Mouse (Mus musculus): Measurements from ENCODE around the gene Rbm25. TPM values are rescaled to one million over a fixed set of nuclear protein-coding genes. Genes with fewer than 3 reads are reported as not detected.
"Not testable (repeated sequence)": the region's sequence is repeated elsewhere in the genome, so short reads cannot be mapped to it uniquely, and the experiment has no call there.

Gene Rbm25
- polyA plus RNA-seq (2014; fragmentation: Nextera tagmentation; extraction: Ambion mirVana): 167 and 184 TPM in 2 replicates

DNA sequence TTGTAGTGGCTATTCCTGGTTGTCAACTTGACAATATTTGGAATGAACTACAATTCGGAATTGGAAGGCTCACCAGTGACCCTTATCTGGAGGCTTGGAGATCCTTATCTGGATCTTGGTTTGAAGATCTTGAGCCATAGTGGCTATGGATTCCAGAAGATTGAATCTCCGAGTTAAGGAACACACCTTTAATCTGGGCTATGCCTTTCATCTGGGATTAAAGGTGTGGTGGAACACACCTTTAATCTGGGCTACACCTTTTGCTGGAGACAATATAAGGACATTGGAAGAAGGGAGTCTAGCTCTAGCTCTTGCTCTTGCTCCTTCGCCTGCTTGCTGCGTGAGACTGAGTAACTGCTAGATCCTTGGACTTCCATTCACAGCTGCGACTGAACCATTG lies at the start of gene Rbm25:
Gene Rbm25 (plus strand): TSS at position 301 of the 400 bp plus-strand sequence.
- H3K27ac ChIP-seq (ENCODE audit: low read depth, low read length): peak within 1 kb of the TSS; percentile 95
- H3K4me2 ChIP-seq: peak within 1 kb of the TSS; percentile 71
- H3K4me1 ChIP-seq (ENCODE audit: control insufficient read depth, insufficient read depth, low read length); ATAC-seq (replicated peaks; ENCODE audit: insufficient number of reproducible peaks, low FRiP score, low TSS enrichment); H3K9me3 ChIP-seq (replicated peaks; ENCODE audit: control insufficient read depth, low read length); H3K36me3 ChIP-seq (ENCODE audit: control insufficient read depth, insufficient read depth, low read length); H3K27me3 ChIP-seq (ENCODE audit: control insufficient read depth, insufficient read depth, low read length): not testable (repeated sequence)
- peak within 1 kb of the TSS; percentile 92 for H3K9ac ChIP-seq (ENCODE audit: low read depth, low read length)
- no CpG with 5 or more reads among the region's 5 CpGs for WGBS (ENCODE audit: insufficient replicate concordance)
- H3K4me3 ChIP-seq (ENCODE audit: low read depth, low read length): peak within 1 kb of the TSS; percentile 60

DNA sequence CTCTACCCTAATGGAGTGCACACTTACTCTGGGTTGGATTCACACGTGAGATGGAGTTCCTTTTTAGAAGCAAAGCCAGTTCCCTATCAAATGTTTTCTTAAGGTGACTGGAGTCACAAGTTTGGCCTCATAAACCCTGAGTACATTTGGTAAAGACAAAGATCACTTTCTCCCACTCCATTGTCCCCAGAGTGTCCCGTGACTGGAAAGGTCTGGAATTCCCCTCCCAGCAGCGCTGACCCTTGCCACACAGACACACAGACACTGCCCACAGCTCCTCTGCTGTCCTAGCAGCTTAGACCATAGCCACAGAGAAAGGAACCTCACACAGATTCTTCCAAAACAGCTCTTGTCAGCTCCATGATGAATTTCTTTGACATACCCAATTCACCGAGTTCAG lies 48.9 kb upstream of the Rbm25 start:
- H3K27me3 ChIP-seq (ENCODE audit: control insufficient read depth, insufficient read depth, low read length): no peaks in the 10 kb centered on the region
- no peak overlapping the region for H3K27ac ChIP-seq (ENCODE audit: low read depth, low read length)
- H3K36me3 ChIP-seq (ENCODE audit: control insufficient read depth, insufficient read depth, low read length): peaks cover 3% of the 10 kb centered on the region
- no peak overlapping the region for H3K4me2 ChIP-seq
- no peak overlapping the region for H3K4me3 ChIP-seq (ENCODE audit: low read depth, low read length)
- WGBS (ENCODE audit: insufficient replicate concordance): 70% methylated on average over 4 of the region's 4 CpGs
- H3K4me1 ChIP-seq (ENCODE audit: control insufficient read depth, insufficient read depth, low read length): peaks cover 21% of the 10 kb centered on the region
- H3K9ac ChIP-seq (ENCODE audit: low read depth, low read length): no peak overlapping the region
- H3K9me3 ChIP-seq (replicated peaks; ENCODE audit: control insufficient read depth, low read length): no peaks in the 10 kb centered on the region
- no peak for ATAC-seq (replicated peaks; ENCODE audit: insufficient number of reproducible peaks, low FRiP score, low TSS enrichment)

DNA sequence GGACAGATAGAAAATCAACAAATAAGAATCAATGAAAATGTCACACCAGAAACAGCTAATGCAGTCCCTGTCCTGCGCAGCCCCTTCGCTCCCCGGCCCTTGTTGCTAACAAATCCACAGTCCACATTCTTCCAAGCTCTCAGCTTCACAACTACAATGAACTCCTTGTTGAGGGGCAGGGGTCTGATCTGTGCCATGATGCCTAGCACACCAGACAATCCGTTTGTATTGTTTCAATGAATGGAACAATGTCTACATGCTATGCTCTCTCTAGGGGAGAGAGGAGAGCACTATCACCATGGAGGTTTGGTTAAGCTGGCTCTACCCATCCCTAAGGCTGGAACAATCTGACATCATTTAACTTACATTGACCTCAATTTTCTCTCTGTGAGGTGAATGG lies 48.3 kb upstream of the Rbm25 start:
- Histone ChIP-seq H3K27ac (ENCODE audit: low read depth, low read length) (no peak overlapping the region), H3K36me3 (ENCODE audit: control insufficient read depth, insufficient read depth, low read length) (peaks cover 3% of the 10 kb centered on the region), H3K4me2 (no peak overlapping the region), H3K27me3 (ENCODE audit: control insufficient read depth, insufficient read depth, low read length) (no peaks in the 10 kb centered on the region), H3K9me3 (replicated peaks; ENCODE audit: control insufficient read depth, low read length) (no peaks in the 10 kb centered on the region), H3K4me3 (ENCODE audit: low read depth, low read length) (no peak overlapping the region), H3K9ac (ENCODE audit: low read depth, low read length) (no peak overlapping the region), H3K4me1 (ENCODE audit: control insufficient read depth, insufficient read depth, low read length) (peaks cover 21% of the 10 kb centered on the region)
- ATAC-seq (replicated peaks; ENCODE audit: insufficient number of reproducible peaks, low FRiP score, low TSS enrichment): no peak
- 81% methylated on average over 4 of the region's 4 CpGs for WGBS (ENCODE audit: insufficient replicate concordance)

DNA sequence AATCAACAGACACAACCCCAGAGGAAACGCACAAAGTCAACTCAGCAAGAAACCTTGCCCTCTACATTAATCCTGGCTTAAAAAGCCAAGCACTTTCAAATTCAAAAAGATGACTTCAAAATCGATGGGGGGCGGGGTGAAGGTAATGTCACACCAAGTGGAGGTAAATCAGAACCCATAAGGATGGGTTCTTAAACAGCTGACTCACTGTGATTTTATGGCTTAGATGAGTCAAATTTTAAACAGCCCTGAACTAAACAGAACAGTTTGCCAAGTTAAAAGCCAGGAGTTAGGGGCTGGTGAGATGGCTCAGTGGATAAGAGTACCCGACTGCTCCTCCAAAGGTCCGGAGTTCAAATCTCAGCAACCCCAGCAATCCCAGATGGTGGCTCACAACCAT lies 44.4 kb upstream of the Rbm25 start:
- Histone ChIP-seq H3K9me3 (replicated peaks; ENCODE audit: control insufficient read depth, low read length) (no peaks in the 10 kb centered on the region), H3K4me1 (ENCODE audit: control insufficient read depth, insufficient read depth, low read length) (no peaks in the 10 kb centered on the region), H3K4me2 (no peak overlapping the region), H3K27me3 (ENCODE audit: control insufficient read depth, insufficient read depth, low read length) (no peaks in the 10 kb centered on the region), H3K4me3 (ENCODE audit: low read depth, low read length) (no peak overlapping the region), H3K36me3 (ENCODE audit: control insufficient read depth, insufficient read depth, low read length) (peaks cover 6% of the 10 kb centered on the region), H3K9ac (ENCODE audit: low read depth, low read length) (no peak overlapping the region), H3K27ac (ENCODE audit: low read depth, low read length) (no peak overlapping the region)
- WGBS (ENCODE audit: insufficient replicate concordance): 85% methylated on average over 5 of the region's 5 CpGs
- no peak for ATAC-seq (replicated peaks; ENCODE audit: insufficient number of reproducible peaks, low FRiP score, low TSS enrichment)

DNA sequence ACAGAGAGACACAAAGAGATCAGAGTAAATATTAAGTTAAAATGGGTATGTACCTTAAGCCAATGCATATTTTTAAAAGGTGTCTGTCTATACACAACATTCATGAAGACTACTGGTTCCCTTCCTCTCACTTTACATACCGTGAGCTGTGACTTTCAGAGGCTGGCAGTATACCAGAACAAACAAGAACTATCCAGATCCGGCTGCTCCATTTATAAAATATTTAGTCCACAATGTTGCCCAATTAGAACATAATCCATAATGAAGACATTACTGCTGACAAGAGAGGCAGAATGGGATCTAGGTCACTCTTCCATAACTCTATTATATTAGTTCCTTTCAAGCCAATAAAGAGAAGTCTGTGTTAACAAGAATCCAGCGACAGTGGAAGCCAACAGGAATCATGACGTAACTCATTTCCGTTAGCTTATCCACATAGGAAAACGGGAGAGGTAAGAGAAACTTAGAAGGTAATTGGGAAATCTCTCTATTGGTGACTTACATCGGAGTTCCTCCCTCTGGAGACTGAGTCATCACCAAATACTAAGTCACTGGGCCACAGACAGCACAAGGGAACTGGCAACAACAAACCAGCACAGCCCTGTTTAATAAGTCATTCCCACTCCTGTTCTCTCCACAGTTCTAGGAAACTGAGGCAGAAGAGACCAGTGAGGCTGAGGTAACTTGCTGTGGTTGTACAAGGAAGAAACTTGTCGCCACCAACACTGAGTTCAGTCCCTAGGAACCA lies 39.1 kb upstream of the Rbm25 start:
- H3K4me2 ChIP-seq: no peak overlapping the region
- no peak for ATAC-seq (replicated peaks; ENCODE audit: insufficient number of reproducible peaks, low FRiP score, low TSS enrichment)
- peaks cover 15% of the 10 kb centered on the region for H3K36me3 ChIP-seq (ENCODE audit: control insufficient read depth, insufficient read depth, low read length)
- H3K27ac ChIP-seq (ENCODE audit: low read depth, low read length): no peak overlapping the region
- no peak overlapping the region for H3K4me3 ChIP-seq (ENCODE audit: low read depth, low read length)
- H3K9me3 ChIP-seq (replicated peaks; ENCODE audit: control insufficient read depth, low read length): no peaks in the 10 kb centered on the region
- no peak overlapping the region for H3K9ac ChIP-seq (ENCODE audit: low read depth, low read length)
- peaks cover 14% of the 10 kb centered on the region; the same call in 1 of the 2 replicates for H3K4me1 ChIP-seq (ENCODE audit: control insufficient read depth, insufficient read depth, low read length)
- 85% methylated on average over 8 of the region's 8 CpGs for WGBS (ENCODE audit: insufficient replicate concordance)
- no peaks in the 10 kb centered on the region for H3K27me3 ChIP-seq (ENCODE audit: control insufficient read depth, insufficient read depth, low read length)

DNA sequence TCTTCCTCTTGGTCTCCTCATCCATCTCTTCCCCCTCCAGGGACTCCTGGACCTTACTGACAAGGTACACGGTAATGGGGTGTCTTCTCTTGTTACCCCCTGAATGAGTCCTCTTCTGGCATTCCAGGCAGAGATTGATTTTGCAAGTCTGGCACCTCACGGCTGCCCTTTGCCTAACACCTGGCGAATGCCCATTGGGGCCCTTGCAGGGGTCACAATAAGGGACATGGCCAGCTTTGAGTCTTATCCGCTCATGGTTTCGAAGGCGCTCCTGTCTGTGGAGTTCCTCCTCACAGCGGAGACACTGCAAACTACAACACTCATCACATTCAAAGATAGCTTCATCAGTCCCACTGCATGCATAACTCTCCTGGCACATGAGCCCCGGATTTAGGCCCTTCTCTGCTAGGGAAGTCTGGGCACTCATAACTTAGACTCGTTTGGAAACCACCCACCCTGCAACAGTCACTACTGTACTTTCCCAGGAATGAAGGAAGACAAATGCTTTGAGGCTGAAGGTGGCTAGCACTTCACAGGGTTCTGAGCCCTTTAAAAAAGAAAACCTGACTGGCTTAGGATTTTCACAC lies 36.5 kb upstream of the Rbm25 start:
- no peak overlapping the region for H3K4me2 ChIP-seq
- no peak for ATAC-seq (replicated peaks; ENCODE audit: insufficient number of reproducible peaks, low FRiP score, low TSS enrichment)
- H3K27ac ChIP-seq (ENCODE audit: low read depth, low read length): no peak overlapping the region
- H3K36me3 ChIP-seq (ENCODE audit: control insufficient read depth, insufficient read depth, low read length): peaks cover 15% of the 10 kb centered on the region
- H3K27me3 ChIP-seq (ENCODE audit: control insufficient read depth, insufficient read depth, low read length): no peaks in the 10 kb centered on the region
- 80% methylated on average over 9 of the region's 9 CpGs for WGBS (ENCODE audit: insufficient replicate concordance)
- H3K4me3 ChIP-seq (ENCODE audit: low read depth, low read length): no peak overlapping the region
- peaks cover 14% of the 10 kb centered on the region; the same call in 1 of the 2 replicates for H3K4me1 ChIP-seq (ENCODE audit: control insufficient read depth, insufficient read depth, low read length)
- no peak overlapping the region for H3K9ac ChIP-seq (ENCODE audit: low read depth, low read length)
- no peaks in the 10 kb centered on the region for H3K9me3 ChIP-seq (replicated peaks; ENCODE audit: control insufficient read depth, low read length)

DNA sequence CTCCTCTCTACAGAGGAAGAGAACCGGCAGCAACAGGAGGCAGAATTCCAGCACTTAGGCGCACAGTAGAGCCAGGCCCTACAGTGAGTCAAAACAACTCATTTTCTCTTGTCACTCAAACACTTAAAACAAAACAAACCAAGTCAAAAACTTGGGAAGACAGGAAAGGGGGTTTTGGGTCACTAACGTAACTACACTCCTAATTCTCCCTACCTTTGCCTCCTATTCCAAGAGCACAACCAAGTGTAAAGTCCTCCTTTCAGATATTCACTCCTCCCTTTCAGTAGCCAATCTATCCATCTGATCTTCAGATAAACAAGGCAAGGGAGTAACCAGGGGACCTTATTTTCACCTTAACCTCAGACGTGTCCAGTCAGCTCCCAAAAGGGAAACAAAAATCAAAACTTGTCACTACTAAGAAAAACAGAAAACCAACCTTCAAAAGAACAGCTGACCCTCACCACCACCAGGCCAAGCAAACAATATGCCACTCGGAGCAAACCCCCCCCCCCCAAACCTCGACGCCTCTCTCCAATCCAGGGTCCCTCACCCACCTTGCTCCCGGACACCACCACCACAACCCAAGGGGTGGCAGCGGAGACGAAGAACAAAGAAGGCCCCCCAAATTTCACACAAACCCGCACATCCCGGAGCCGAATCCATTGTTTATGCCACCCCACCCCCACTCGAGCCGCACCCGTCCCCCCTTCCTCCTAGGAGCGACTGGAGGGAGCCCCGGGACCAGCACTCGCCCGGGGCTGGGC lies 34.7 kb upstream of the Rbm25 start:
- Histone ChIP-seq H3K4me1 (ENCODE audit: control insufficient read depth, insufficient read depth, low read length) (peaks cover 14% of the 10 kb centered on the region; the same call in 1 of the 2 replicates), H3K27me3 (ENCODE audit: control insufficient read depth, insufficient read depth, low read length) (no peaks in the 10 kb centered on the region), H3K27ac (ENCODE audit: low read depth, low read length) (peak overlapping the region; percentile 60), H3K4me3 (ENCODE audit: low read depth, low read length) (peak overlapping the region; percentile 95), H3K9ac (ENCODE audit: low read depth, low read length) (peak overlapping the region; percentile 98), H3K9me3 (replicated peaks; ENCODE audit: control insufficient read depth, low read length) (no peaks in the 10 kb centered on the region), H3K36me3 (ENCODE audit: control insufficient read depth, insufficient read depth, low read length) (peaks cover 14% of the 10 kb centered on the region), H3K4me2 (peak overlapping the region; percentile 84)
- 4% methylated on average over 16 of the region's 20 CpGs for WGBS (ENCODE audit: insufficient replicate concordance)
- ATAC-seq (replicated peaks; ENCODE audit: insufficient number of reproducible peaks, low FRiP score, low TSS enrichment): no peak; the same call in none of the 2 replicates

DNA sequence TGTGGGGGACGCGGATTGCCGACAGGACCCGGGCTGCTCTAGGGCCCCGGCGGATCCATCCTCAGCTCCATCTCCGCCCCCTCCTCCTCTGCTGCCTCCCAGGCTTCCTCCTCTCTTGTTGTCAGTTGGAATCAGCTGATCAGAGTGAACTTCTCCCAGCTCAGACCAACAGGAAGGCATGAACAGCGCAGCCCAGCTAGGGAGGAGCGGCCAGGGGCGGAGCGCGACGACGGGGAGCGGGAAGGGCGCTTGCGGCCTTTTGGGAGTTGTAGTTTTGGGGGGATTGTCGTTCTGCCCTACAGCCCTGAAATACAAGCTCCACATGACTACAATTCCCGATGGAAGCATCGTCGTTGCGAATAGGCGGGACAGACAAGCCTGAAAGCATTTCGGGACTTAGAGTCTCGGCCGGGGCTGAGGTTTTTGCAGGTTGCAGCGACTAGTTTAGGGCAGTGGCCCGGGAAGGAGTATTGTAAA lies 34.0 kb upstream of the Rbm25 start, which contains the start of gene Zfyve1:
Gene Zfyve1 (minus strand): TSS at position 198 of the 477 bp plus-strand sequence.
- H3K27ac ChIP-seq (ENCODE audit: low read depth, low read length): peak within 1 kb of the TSS; percentile 60
- H3K27me3 ChIP-seq (ENCODE audit: control insufficient read depth, insufficient read depth, low read length): no peaks in the 10 kb centered on the region
- 0% methylated on average over 28 of the region's 28 CpGs for WGBS (ENCODE audit: insufficient replicate concordance)

More for the DNA sequence above, 34.0 kb upstream of the Rbm25 start, which contains the start of gene Zfyve1:
- ATAC-seq (replicated peaks; ENCODE audit: insufficient number of reproducible peaks, low FRiP score, low TSS enrichment): peak; percentile 96
- peak within 1 kb of the TSS; percentile 84 for H3K4me2 ChIP-seq
- peak within 1 kb of the TSS; percentile 98 for H3K9ac ChIP-seq (ENCODE audit: low read depth, low read length)
- H3K4me3 ChIP-seq (ENCODE audit: low read depth, low read length): peak within 1 kb of the TSS; percentile 95
- peaks cover 14% of the 10 kb centered on the region; the same call in 1 of the 2 replicates for H3K4me1 ChIP-seq (ENCODE audit: control insufficient read depth, insufficient read depth, low read length)
- H3K36me3 ChIP-seq (ENCODE audit: control insufficient read depth, insufficient read depth, low read length): peaks cover 9% of the 10 kb centered on the region
- H3K9me3 ChIP-seq (replicated peaks; ENCODE audit: control insufficient read depth, low read length): no peaks in the 10 kb centered on the region
